Mouse (Mus musculus): ENCODE measurements around the gene Gm11060.

- no peak for TF ChIP-seq CTCF (IDR thresholded peaks at IDR 0.05; ENCODE audit: control insufficient read depth, insufficient read depth, insufficient read length)
- no peak for TF ChIP-seq MYOD1 (IDR thresholded peaks at IDR 0.05; ENCODE audit: control insufficient read depth, insufficient read length, low read depth)
- no peak for TF ChIP-seq MYOG (IDR thresholded peaks at IDR 0.05; ENCODE audit: control insufficient read depth, extremely low read depth, insufficient read length)
- no peak for TF ChIP-seq USF1 (IDR thresholded peaks at IDR 0.05; ENCODE audit: low read depth)
- TF ChIP-seq MAX (IDR thresholded peaks at IDR 0.05): no peak
- TF ChIP-seq CEBPB (IDR thresholded peaks at IDR 0.05; ENCODE audit: low read depth): no peak
- TF ChIP-seq FOSL1 (IDR thresholded peaks at IDR 0.05; ENCODE audit: insufficient read depth, low read length, poor library complexity, severe bottlenecking): no peak
Observed at GRCm38 (mm10) chr2:105125205-105125604, 33.4 kb downstream of the Gm11060 start.
